Mouse (Mus musculus) adrenal gland, adult 2 months (tissue): ENCODE measurements at regions not wholly inside any gene's neighbourhood (a gene's known extent, or its start where the extent isn't known, plus 50 kb on each side); places are given as distances from the start of the nearest gene placed in this dataset.

Experiments
- DNase-seq: peaks from one replicate; pipeline ENCODE4 v3.0.0; 2021

DNA sequence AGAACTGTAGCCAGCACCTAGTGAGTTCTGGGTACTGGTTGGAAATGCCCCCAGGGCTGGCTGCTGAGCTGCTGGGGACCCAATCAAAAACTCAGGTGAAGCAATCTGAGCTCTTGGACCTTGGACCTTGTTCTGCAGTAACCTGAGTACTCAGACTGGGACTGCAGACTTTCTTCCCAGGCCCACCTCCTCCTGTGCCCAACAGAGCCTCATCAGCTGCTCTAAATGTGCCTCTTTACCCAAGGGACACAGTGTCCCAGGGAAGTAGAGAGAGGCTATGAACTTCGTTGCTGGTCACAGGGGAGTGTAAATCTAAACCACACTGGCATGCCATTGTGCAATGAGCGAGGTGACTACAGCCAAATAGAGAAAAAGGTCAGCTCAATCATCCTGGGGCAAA lies 277.6 kb upstream of the Zmiz1 start:
- peak; percentile 55 for DNase-seq

DNA sequence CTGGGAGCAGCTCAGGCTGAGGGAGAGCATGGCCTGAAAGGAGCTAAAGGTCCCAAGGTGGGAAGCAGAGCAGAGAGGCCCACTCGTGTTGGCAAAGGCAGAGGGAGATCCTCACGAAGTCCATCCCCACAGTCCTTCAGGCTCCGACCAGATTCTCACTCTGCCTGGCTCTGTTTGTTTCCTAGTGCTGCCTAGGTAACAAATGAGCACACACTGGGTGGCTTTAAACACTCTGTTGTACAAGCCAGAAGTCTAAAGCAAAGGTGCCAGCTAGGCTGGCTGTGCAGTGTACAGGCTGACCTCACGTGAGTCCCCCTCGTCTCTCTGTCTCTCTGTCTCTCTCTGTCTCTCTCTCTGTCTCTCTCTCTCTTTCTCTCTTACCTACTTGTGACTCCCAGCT lies 274.9 kb upstream of the Zmiz1 start:
- DNase-seq = no peak

DNA sequence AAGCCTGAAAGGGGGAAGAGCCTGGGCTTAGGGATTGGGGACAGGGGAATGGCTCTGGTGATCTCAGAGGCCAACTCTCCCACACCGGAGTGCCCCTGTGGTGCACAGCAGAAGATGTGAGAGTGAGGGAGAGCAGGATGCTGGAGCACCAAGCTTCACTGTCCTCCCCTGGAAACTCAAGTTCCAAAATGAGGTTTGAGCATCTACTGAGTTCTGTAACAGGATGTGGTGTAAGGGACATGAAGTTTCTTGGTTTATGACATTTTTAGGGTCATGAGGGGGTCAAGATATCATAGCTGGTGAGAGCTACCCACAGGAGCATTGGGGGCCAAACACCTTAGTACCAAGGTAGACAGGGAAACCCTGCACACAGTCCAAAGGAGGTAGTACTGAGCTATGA lies 274.1 kb upstream of the Zmiz1 start:
- DNase-seq = no peak

DNA sequence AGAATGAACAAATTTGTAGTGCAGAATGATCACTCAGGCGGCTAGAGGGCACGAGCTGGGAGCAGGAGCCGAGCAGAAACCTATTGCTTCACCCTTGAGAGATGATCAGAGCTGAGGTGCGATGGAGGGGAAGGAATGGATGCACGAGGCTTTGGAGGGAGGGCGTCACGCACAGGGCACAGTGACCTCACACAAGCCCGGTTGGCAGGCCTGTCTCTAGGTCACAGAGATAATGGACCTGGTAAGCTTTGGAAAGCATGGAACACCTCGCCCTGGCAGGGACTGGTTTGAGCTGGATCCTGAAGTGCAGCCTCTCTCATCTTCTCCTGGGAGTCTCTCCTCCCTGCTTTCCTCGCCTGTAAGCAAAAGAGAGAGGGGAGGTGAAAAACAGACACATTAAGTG lies 273.4 kb upstream of the Zmiz1 start:
- DNase-seq = peak; percentile 41

DNA sequence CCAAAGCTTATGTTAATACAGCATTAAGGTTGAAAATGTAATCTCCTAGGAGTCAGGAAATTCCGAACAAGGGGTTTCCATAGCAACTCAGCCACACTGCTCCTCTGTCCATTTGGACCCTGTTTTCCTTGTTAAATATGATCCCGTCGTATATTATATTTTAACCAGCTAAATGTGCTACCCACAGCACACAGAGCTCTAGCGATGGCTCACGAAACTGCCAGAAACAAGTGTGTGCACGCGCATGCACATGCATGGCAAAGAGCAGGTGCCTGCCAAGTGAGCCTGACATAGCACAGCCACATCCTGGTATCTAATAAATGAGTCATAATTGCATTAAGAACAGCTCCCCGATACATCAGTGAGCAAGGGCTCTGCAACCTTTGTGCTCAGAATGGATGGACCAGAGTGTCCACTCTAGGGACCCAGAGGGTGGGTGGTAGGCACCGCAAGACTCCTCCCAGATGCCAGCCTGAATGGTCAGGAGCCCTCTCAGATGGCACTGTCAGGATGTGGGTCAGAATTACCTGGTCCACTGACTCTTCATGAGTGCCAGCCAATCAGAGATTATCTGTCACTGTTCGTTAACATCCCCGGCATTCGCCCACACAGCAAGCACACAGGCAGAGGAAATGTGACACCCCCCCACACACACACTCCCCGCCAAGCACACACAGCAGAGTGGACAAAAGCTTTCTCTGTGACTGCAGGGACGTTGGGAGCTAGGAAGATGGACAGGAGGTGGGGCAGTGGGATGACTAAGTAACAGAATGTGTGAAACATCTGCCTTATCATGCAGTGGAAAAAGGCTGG lies 272.8 kb upstream of the Zmiz1 start:
- peak; percentile 65 for DNase-seq

DNA sequence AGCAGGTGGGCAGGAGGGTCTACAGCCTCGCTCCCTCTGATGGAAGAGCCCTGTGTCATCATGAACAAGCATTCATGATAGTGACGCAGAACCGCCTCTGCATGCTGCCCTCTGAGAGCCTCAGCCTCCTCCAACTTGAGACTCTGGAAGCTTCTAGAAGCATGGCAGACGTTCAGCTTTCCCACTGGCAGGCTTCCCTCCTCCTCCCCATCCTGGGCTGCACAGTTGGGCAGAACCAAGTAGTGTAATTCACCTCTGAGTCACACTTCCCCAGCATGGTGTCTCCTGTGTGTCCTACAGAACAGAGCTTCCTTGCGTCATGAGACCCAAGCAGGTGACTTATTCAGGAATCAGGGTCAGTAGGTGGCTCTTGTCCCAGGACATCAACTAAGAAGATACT lies 271.3 kb upstream of the Zmiz1 start:
- no peak for DNase-seq

DNA sequence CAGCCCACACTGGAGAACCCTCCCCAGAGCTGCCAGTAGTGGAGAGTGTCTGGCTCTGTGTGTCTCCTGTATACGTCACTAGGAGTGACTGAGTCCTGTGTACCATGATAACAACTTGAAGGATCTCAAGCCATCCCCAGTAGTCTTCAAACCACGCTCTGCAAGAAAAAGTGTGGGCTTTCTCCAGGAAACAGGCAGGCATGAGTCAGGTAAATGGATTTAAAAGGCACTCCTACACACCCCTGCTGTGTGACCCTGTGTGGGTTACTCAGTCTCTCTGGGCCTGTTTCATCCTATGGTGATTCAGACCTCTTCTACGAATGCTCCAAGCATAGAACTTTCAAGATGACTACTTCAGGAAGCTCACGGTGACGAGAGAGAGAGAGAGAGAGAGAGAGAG lies 269.7 kb upstream of the Zmiz1 start:
- no peak for DNase-seq

DNA sequence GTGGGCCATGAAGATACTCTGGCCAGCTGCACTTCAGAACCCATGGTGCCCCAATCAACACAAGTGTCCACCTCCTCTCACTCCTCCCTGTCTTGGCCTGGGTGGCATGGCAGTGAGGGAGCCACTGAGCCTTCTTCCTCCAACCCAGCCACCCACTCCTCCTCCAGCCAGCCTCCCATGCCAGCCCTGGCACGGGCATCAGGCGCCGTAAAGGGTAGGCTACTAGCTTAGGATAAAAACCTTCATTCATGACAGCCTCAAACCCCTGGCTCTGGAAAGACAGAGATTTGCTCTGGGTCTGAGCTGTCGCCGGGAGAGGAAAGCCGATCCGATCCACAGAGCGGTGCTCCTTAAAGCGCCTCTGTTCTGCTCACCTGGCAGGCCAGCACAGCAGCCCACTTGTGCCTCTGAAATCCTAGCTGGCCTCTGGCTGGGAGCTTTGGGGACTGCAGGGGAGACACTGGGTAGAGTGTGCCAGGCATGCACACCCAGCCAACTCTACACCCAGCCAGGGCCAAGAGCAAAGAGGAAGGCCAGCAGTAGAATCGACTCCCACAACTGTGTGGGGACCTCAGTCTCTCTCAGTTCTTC lies 268.2 kb upstream of the Zmiz1 start:
- DNase-seq = no peak

DNA sequence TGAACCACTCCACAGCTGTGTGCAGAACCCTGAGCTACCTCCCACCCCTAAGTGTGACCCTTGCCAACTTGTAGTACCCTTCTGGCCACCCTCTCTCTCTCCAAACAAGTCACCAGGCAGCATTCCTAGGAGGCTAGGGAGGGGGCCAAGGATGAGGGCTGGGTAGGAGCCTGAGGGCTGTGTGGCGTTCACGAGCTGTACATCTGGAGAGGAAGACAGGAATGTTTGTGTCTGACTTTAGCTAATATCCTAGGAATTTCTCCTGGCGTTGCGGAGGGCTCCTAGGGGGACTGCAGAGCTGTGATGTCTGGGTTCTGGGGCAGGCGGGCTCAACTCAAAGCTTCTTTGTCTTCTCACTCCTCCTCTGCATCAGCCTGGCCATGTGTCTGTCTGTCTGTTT lies 262.2 kb upstream of the Zmiz1 start:
- no peak for DNase-seq

DNA sequence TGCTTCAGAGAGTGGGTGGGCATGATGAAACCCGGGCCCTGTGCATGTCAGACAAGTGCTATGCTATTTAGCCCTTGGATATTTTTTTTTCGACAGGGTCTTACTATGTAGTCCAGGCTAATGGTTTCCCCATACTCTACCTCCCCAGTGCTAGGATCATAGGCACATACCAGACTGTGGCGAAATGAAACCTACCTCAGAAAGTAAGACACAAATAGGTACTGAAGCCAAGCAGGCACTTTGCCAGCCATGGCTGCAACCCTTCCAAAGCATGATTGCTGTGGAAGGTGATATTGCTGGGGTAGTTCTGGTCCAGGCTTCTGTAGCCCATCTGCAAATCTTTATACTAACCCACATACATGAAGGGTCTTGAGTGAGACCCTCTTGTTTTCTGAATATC lies 259.1 kb upstream of the Zmiz1 start:
- no peak for DNase-seq

DNA sequence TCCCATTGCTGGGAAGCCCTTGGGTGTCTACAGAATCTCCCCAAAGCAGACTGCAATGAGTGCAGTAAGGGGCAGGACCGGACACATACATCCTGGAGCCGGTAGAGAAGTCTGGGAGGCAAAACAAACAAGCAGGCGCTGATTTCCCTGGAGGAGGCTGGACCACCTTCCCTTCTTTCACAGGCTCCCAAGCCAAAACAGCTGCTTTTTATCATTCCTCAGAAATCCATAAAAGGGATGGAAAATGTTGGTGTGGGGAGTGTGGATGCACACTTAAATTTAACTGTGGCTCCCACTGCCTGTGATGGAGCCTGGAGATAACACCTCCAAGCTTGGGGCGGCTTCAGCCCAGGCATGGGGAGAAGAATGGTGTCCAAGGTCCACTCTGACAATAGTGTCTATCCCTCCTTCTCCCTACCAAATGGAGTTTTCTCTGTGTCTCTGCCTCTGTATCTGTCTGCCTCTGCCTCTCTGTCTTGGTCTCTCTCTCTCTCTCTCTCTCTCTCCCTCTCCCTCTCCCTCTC lies 258.3 kb upstream of the Zmiz1 start:
- DNase-seq = no peak

DNA sequence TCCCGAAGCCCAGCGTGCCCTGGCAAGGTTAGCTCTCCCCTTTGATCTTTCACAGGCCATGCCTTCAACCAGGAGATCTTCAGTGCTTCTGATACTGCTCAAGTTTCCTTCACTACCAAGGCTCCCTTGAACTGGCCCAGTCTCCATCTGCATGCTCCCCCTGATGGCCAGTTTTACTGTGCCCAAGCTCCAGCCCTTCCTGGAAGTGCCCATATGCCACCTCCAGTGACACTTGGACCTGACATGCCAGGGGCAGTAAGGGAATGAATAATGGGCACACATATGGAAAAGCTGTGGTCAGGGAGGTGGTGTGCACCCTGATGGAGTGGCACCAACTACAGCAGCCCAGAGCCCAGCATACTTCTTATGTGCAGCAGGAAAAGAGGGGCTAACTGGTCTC lies 256.7 kb upstream of the Zmiz1 start:
- no peak for DNase-seq

DNA sequence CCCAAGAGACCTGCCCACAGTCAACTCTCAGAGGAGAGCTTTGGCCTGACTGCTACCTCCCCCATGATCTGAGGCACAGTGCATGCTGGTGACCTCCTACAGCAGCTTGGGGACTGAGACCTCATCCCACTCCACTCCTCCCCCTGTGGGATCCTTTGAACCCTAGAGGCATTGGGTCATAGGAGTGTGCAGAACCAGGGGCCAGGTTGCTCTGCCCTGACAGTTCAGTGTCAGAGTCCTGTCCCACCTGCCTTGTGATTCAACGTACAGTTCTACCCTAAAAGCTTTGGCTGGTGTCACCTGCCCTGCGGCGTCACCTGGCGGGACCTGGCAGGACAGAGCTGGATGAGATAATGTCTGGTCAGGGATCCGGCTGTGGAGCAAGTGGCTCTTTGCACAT lies 254.9 kb upstream of the Zmiz1 start:
- no peak for DNase-seq

DNA sequence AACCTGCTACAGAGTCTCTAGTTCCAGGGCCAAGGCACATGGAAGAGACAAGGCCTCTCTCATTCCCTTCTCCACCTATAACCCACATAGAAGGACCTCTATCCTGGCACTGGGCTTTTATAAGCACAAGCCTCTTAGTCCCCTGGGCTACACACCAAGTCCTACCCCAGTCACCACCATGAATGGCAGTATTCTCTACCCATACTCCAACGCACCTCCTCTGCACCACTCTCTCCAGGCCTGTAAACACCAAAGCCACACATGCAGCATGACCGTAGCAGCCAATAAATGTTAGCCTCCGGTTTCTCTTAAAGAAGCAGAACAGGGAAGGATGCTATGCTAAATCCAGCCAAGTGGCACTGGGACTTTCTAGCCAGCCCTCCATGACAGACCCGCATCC lies 252.1 kb upstream of the Zmiz1 start:
- DNase-seq = no peak

DNA sequence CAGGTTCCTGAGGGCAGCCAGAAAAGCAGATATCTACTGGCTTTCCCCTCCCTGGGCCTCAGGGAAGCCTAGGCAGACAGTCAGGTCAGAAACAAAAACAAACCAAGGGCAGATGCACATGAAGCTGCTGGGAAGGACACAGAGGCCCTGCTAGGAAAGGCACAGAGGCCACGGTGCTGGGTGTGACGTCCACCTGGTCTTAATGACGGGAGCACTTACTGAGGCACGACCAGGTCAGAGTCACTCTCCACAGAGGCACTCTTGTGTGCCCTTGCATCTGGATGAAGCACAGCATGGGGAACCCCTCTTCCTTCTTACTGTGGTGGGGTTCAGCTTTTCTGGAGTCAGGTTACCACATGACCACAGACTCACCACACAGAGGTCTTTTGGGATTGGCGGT lies 251.6 kb upstream of the Zmiz1 start:
- DNase-seq = no peak

DNA sequence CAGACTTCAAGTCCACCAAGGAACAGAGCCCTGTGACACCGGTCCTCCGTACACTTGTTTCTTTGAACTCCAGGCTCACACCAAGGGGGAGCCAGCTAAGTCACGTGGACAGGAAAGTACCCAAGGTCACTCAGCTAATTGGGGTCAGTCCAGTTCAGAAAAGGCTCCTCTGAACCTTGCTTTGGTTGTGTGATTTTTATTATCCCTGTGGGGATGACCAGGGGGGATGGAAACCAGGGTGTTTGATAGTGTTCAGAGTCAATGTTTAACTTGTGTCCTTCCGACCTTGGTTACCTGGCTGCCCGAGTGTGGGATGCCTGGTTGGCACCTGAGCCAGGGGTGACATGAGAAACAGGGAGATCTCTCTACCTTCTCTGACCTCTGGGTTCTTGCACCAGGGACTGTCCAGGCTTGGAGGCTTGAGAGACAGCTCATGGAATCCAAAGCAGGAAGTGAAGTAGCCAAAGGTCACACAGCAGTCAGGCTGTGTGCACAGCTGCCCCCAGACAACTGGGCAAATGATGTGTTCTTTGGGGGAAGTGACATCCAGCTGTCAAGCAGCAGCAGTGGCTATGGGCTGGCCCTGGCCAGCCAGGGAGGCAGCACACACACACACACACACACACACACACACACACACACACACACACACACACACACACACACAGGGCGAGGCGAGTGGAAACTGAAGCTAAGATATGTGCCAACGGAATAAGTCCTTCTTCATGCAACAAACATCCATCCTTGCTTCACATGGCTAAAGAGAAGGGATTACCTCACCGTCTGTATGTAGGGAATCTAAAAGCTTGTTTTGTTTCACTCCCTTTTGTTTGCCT lies 250.5 kb upstream of the Zmiz1 start:
- DNase-seq = no peak

DNA sequence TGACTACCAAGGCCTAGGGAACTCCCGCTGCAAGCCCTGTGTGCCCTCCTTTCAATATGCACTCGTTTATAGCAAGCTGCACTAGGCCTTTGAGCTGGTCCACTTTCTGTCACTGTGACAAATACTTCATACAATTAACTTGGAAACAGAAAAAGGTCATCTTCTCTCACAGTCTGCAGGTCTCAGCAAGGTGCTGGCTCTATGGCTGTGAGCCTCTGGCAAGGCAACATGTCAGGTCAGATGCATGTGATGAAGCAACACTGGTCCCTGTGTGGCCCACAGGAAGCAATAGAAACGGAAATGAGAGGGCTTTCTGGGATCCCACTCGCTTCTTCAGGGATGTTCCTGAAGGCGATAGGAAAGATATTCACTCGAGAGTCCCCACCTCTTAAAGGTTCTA lies 245.9 kb upstream of the Zmiz1 start:
- no peak for DNase-seq

DNA sequence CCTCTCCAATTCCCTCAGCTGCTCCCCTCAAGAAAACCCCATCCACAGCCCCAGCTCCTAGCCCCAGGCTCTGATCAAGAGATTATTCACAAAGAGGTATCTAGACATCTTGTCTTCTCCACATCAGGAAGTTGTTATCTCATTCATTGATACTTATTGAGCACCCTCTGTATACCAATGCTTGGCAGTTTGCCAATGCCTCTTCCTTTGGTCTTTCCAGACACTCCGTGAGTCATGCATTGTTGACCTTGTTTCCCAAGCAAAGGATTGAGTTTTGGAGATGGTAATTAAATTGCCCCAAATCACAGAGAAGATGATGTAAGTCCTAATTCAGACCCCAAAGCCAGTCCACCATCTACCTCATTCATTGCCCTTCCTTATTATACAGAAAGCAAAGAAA lies 235.9 kb upstream of the Zmiz1 start:
- peak; percentile 40 for DNase-seq

DNA sequence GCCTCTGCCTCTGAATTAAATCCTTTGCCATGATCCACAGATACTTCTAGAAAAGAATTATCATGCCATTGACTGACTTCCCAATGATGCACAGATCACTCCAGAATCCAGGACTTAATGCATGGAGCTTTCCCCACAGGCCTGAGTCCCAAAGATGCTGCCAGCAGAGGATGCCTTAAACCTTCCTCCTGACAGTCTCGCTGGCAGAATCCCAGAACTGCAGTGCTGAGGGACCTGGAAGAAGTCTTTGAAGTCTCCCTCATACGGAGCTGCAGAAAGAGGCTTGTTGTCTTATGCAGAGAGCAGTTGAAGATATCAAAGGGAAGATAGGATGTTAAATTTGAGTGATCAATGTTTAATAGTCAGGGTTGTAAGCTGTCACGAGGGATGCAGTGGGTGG lies 233.8 kb upstream of the Zmiz1 start:
- DNase-seq = no peak

DNA sequence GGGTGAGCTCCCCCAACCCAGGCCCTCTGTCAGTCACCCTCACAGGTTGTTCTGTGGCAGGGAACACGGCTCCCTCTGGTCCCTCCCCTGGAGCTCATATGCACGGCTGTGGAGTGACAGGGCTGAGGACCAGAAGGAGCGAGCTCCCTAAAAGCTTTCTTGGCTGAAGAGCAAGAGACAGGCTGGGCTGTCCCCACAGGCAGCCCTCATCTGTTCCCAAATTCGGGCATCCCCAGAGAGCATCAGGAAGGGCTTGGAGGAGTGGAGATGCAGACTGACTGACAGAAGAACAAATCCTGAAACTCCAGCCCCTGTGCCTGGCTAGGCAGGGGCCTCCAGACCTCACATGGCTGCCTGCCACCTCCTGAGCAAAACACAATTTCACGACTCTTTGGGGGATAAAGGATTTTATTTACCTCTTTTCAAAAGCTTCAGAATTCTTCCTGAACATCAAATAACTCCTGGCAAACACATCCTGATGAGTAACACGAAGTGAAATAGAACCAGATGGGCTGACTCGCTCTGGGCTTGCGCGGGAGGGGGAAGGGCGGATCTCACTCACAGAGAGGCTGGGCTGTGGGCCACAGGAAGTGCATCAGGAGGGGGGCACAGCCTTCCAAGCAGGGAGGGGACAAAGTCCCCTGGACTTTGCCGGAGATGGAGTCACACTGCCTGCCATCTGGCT lies 232.7 kb upstream of the Zmiz1 start:
- DNase-seq = peak; percentile 87

DNA sequence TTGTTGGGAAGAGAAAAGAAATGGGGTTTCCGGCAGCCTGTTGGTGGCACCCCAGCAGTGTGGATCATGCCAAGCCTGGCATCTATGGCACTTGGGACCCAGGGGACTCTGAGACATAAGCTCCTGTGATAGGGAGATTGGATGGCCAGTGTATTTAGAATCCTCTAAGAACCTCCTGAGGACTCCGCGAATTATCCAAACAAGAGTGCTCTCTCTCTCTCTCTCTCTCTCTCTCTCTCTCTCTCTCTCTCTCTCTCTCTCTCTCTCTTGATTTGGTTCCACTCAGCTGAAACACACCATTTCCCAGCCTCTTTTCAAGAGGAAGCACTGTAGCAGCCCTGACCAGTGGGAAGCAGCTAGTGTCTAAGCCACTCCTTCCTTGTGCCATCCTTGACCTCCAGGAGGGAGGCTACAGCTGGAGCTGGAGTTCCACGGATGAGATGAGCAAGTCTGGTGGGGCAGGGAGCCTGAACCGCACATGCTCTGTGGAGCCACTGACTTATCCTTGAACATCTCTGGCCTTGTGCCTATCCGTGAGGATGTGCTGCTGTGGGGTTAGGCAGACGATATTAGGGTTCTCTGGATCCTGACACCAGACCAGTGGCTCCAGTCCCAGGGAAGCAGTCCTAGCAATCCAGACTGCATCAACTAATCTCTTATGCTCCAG lies 232.0 kb upstream of the Zmiz1 start:
- DNase-seq = peak; percentile 79
